Mouse (Mus musculus): Measurements from ENCODE around the gene Olfr270. TPM values are rescaled to one million over a fixed set of nuclear protein-coding genes. Genes with fewer than 3 reads are reported as not detected.

The Olfr270 gene
- total and polyA plus RNA-seq, 3 experiments, result not detected

GRCm38 (mm10) chr4:52919078-52919477 is 45.3 kb upstream of the Olfr270 start, which contains the start of gene Olfr272:
Olfr272 (minus strand) TSS chr4:52919178.
- Histone ChIP-seq H3K4me1 (ENCODE audit: control insufficient read depth in 1 of 2, insufficient read depth in 2 of 2, low read length in 2 of 2) (no peaks in the 10 kb centered on the region; a peak in 2 of 4 replicates), H3K36me3 (ENCODE audit: control insufficient read depth in 1 of 2, insufficient read depth in 2 of 2, low read length in 2 of 2) (no peaks in the 10 kb centered on the region), H3K27ac (ENCODE audit: control insufficient read depth, low read depth, low read length) (no peak within 1 kb of the TSS), H3K9ac (ENCODE audit: control insufficient read depth, low read depth, low read length, poor library complexity, severe bottlenecking) (no peak within 1 kb of the TSS), H3K9me3 (replicated peaks; ENCODE audit: insufficient read depth, low read length) (no peaks in the 10 kb centered on the region), H3K27me3 (ENCODE audit: control insufficient read depth in 1 of 2, insufficient read depth in 2 of 2, low read length in 2 of 2) (no peaks in the 10 kb centered on the region), H3K4me3 (ENCODE audit: control insufficient read depth in 1 of 2, insufficient read depth in 1 of 2, low read depth in 2 of 2, low read length in 2 of 2) (no peak within 1 kb of the TSS), H3K79me2 (ENCODE audit: control insufficient read depth, insufficient read depth, low read length, poor library complexity) (no peaks in the 10 kb centered on the region)
- no peak for TF ChIP-seq MXI1 (IDR thresholded peaks at IDR 0.05; ENCODE audit: low read depth, low read length)
- no peak for TF ChIP-seq MEF2A (IDR thresholded peaks at IDR 0.05; ENCODE audit: extremely low read depth, insufficient replicate concordance, low read depth, low read length, poor library complexity, severe bottlenecking)
- no peak for TF ChIP-seq USF2 (IDR thresholded peaks at IDR 0.05; ENCODE audit: borderline replicate concordance in 1 of 2, insufficient read depth in 1 of 2, low read depth in 1 of 2, low read length in 2 of 2)
- no peak for TF ChIP-seq GABPA (IDR thresholded peaks at IDR 0.05; ENCODE audit: low read depth, low read length)
- TF ChIP-seq EP300 (IDR thresholded peaks at IDR 0.05; ENCODE audit: low read depth in 1 of 2, low read length in 2 of 2), result no peak
- TF ChIP-seq TAL1 (IDR thresholded peaks at IDR 0.05; ENCODE audit: low read length), result no peak
- TF ChIP-seq RAD21 (IDR thresholded peaks at IDR 0.05; ENCODE audit: low read depth, low read length), result no peak
- TF ChIP-seq CHD1 (IDR thresholded peaks at IDR 0.05; ENCODE audit: low read depth, low read length), result no peak
- TF ChIP-seq MAX (IDR thresholded peaks at IDR 0.05; ENCODE audit: low read length), result no peak
- TF ChIP-seq CTCF (IDR thresholded peaks at IDR 0.05 in 2 of 3, conservative IDR thresholded peaks at IDR 0.05 in 1 of 3; ENCODE audit: control insufficient read depth in 1 of 3, insufficient read depth in 1 of 3, low read depth in 2 of 3, low read length in 3 of 3, poor library complexity in 1 of 3, severe bottlenecking in 1 of 3), result no peak
- no peak for TF ChIP-seq MYB (IDR thresholded peaks at IDR 0.05; ENCODE audit: low read depth, low read length)
- TF ChIP-seq HCFC1 (IDR thresholded peaks at IDR 0.05; ENCODE audit: low read depth, low read length), result no peak
- TF ChIP-seq POLR2A (IDR thresholded peaks at IDR 0.05; ENCODE audit: control insufficient read depth in 1 of 2, insufficient read depth in 1 of 2, low read depth in 1 of 2, low read length in 2 of 2, poor library complexity in 1 of 2), result no peak
- no peak for TF ChIP-seq E2F4 (IDR thresholded peaks at IDR 0.05; ENCODE audit: borderline replicate concordance, low read depth, low read length)
- TF ChIP-seq POLR2AphosphoS2 (IDR thresholded peaks at IDR 0.05; ENCODE audit: low read length), result no peak
- no peak for TF ChIP-seq GATA1 (IDR thresholded peaks at IDR 0.05; ENCODE audit: low read depth, low read length)
- TF ChIP-seq TCF12 (IDR thresholded peaks at IDR 0.05; ENCODE audit: low read depth, low read length), result no peak
- TF ChIP-seq ZNF384 (IDR thresholded peaks at IDR 0.05; ENCODE audit: low read depth, low read length), result no peak
- DNase-seq (ENCODE audit: low read depth, low spot score), result no peak

- no peaks in the 10 kb centered on the region for H3K79me2 ChIP-seq (ENCODE audit: control insufficient read depth, insufficient read depth, low read length, poor library complexity)
- no peak overlapping the region for H3K9ac ChIP-seq (ENCODE audit: control insufficient read depth, low read depth, low read length, poor library complexity, severe bottlenecking)
- peak; percentile 29 for DNase-seq (ENCODE audit: low read depth, low spot score)
- H3K9me3 ChIP-seq (replicated peaks; ENCODE audit: insufficient read depth, low read length), result no peaks in the 10 kb centered on the region
- H3K27ac ChIP-seq (ENCODE audit: control insufficient read depth, low read depth, low read length), result no peak overlapping the region
- H3K36me3 ChIP-seq (ENCODE audit: control insufficient read depth in 1 of 2, insufficient read depth in 2 of 2, low read length in 2 of 2), result no peaks in the 10 kb centered on the region
- H3K27me3 ChIP-seq (ENCODE audit: control insufficient read depth in 1 of 2, insufficient read depth in 2 of 2, low read length in 2 of 2), result peaks cover 1 to 16% of the 10 kb centered on the region in 2 experiments
- H3K4me3 ChIP-seq (ENCODE audit: control insufficient read depth in 1 of 2, insufficient read depth in 1 of 2, low read depth in 2 of 2, low read length in 2 of 2), result no peak overlapping the region
- TF ChIP-seq EP300 (IDR thresholded peaks at IDR 0.05; ENCODE audit: low read depth in 1 of 2, low read length in 2 of 2) (peak in 1 of 2 experiments; percentile 23; a peak in 1 of 4 replicates), MYB (IDR thresholded peaks at IDR 0.05; ENCODE audit: low read depth, low read length) (0 out of 2 replicates have a peak, but pooled peaks have one; percentile 39), USF2 (IDR thresholded peaks at IDR 0.05; ENCODE audit: borderline replicate concordance in 1 of 2, insufficient read depth in 1 of 2, low read depth in 1 of 2, low read length in 2 of 2) (no peak)
- H3K4me1 ChIP-seq (ENCODE audit: control insufficient read depth in 1 of 2, insufficient read depth in 2 of 2, low read length in 2 of 2), result peaks cover 0 to 5% of the 10 kb centered on the region in 2 experiments; a peak in 1 of 4 replicates
These were observed 33.9 kb upstream of the Olfr270 start for GRCm38 (mm10) chr4:52930480-52930879.

Data from MEL (cell line).